Mouse (Mus musculus): ENCODE data around the gene Cpeb3. TPM values are rescaled to one million over a fixed set of nuclear protein-coding genes. Genes with fewer than 3 reads are reported as not detected.

Cpeb3 gene
- polyA plus RNA-seq, 1 experiment, result not detected

GRCm38 (mm10) chr19:37192475-37193058 is 15.8 kb downstream of the Cpeb3 start:
- TF ChIP-seq POLR2A (IDR thresholded peaks at IDR 0.05; ENCODE audit: insufficient read depth, low read depth, low read length) (no peak), CTCF (IDR thresholded peaks at IDR 0.05; ENCODE audit: insufficient read depth, low read depth, low read length) (no peak)
- 58% methylated on average over 5 of the region's 5 CpGs for WGBS
- Histone ChIP-seq H3K27ac (ENCODE audit: insufficient read depth, low read depth, low read length) (no peak overlapping the region), H3K4me1 (ENCODE audit: control insufficient read depth, insufficient read depth, low read length) (no peaks in the 10 kb centered on the region), H3K4me3 (ENCODE audit: insufficient read depth, low read depth, low read length) (no peak overlapping the region)

- no peak overlapping the region for H3K4me3 ChIP-seq (ENCODE audit: insufficient read depth, low read depth, low read length)
- 71% methylated on average over 4 of the region's 4 CpGs for WGBS
- no peaks in the 10 kb centered on the region for H3K4me1 ChIP-seq (ENCODE audit: control insufficient read depth, insufficient read depth, low read length)
- TF ChIP-seq CTCF (IDR thresholded peaks at IDR 0.05; ENCODE audit: insufficient read depth, low read depth, low read length) (no peak), POLR2A (IDR thresholded peaks at IDR 0.05; ENCODE audit: insufficient read depth, low read depth, low read length) (no peak)
- no peak overlapping the region for H3K27ac ChIP-seq (ENCODE audit: insufficient read depth, low read depth, low read length)
Observed at GRCm38 (mm10) chr19:37188366-37188948, 19.9 kb downstream of the Cpeb3 start.

GRCm38 (mm10) chr19:37177819-37178708 is 30.3 kb downstream of the Cpeb3 start:
- Histone ChIP-seq H3K4me3 (ENCODE audit: insufficient read depth, low read depth, low read length) (peak overlapping the region; percentile 25; the same call in 1 of the 2 replicates), H3K27ac (ENCODE audit: insufficient read depth, low read depth, low read length) (peak overlapping the region; percentile 85), H3K4me1 (ENCODE audit: control insufficient read depth, insufficient read depth, low read length) (no peaks in the 10 kb centered on the region)
- TF ChIP-seq CTCF (IDR thresholded peaks at IDR 0.05; ENCODE audit: insufficient read depth, low read depth, low read length) (no peak), POLR2A (IDR thresholded peaks at IDR 0.05; ENCODE audit: insufficient read depth, low read depth, low read length) (peak; percentile 35; the same call in 1 of the 2 replicates)
- 9% methylated on average over 17 of the region's 17 CpGs for WGBS

GRCm38 (mm10) chr19:37176879-37177462 is 31.4 kb downstream of the Cpeb3 start:
- TF ChIP-seq POLR2A (IDR thresholded peaks at IDR 0.05; ENCODE audit: insufficient read depth, low read depth, low read length) (no peak), CTCF (IDR thresholded peaks at IDR 0.05; ENCODE audit: insufficient read depth, low read depth, low read length) (no peak)
- Histone ChIP-seq H3K4me1 (ENCODE audit: control insufficient read depth, insufficient read depth, low read length) (no peaks in the 10 kb centered on the region; the same call in 1 of the 2 replicates), H3K4me3 (ENCODE audit: insufficient read depth, low read depth, low read length) (peak overlapping the region; percentile 43), H3K27ac (ENCODE audit: insufficient read depth, low read depth, low read length) (peak overlapping the region; percentile 95)
- 16% methylated on average over 4 of the region's 4 CpGs for WGBS

- H3K27ac ChIP-seq (ENCODE audit: insufficient read depth, low read depth, low read length), result peak overlapping the region; percentile 98
- 4% methylated on average over 6 of the region's 6 CpGs for WGBS
Observed at GRCm38 (mm10) chr19:37175919-37176318, 32.5 kb downstream of the Cpeb3 start.

GRCm38 (mm10) chr19:37175436-37175805 is 33.0 kb downstream of the Cpeb3 start:
- Histone ChIP-seq H3K4me3 (ENCODE audit: insufficient read depth, low read depth, low read length) (peak overlapping the region; percentile 95), H3K4me1 (ENCODE audit: control insufficient read depth, insufficient read depth, low read length) (no peaks in the 10 kb centered on the region; the same call in 1 of the 2 replicates), H3K27ac (ENCODE audit: insufficient read depth, low read depth, low read length) (peak overlapping the region; percentile 98)
- under 1% methylated on average over 12 of the region's 12 CpGs for WGBS
- TF ChIP-seq CTCF (IDR thresholded peaks at IDR 0.05; ENCODE audit: insufficient read depth, low read depth, low read length), result no peak

More at GRCm38 (mm10) chr19:37175919-37176318, 32.5 kb downstream of the Cpeb3 start:
- no peaks in the 10 kb centered on the region; the same call in 1 of the 2 replicates for H3K4me1 ChIP-seq (ENCODE audit: control insufficient read depth, insufficient read depth, low read length)
- TF ChIP-seq POLR2A (IDR thresholded peaks at IDR 0.05; ENCODE audit: insufficient read depth, low read depth, low read length), result no peak
- no peak for TF ChIP-seq CTCF (IDR thresholded peaks at IDR 0.05; ENCODE audit: insufficient read depth, low read depth, low read length)
- H3K4me3 ChIP-seq (ENCODE audit: insufficient read depth, low read depth, low read length), result peak overlapping the region; percentile 27; the same call in 1 of the 2 replicates

GRCm38 (mm10) chr19:37174716-37175435 is 33.5 kb downstream of the Cpeb3 start:
- H3K27ac ChIP-seq (ENCODE audit: insufficient read depth, low read depth, low read length), result peak overlapping the region; percentile 98
- TF ChIP-seq POLR2A (IDR thresholded peaks at IDR 0.05; ENCODE audit: insufficient read depth, low read depth, low read length) (no peak), CTCF (IDR thresholded peaks at IDR 0.05; ENCODE audit: insufficient read depth, low read depth, low read length) (no peak)
- peak overlapping the region; percentile 95 for H3K4me3 ChIP-seq (ENCODE audit: insufficient read depth, low read depth, low read length)
- H3K4me1 ChIP-seq (ENCODE audit: control insufficient read depth, insufficient read depth, low read length), result no peaks in the 10 kb centered on the region; the same call in 1 of the 2 replicates
- WGBS, result under 1% methylated on average over 36 of the region's 36 CpGs

GRCm38 (mm10) chr19:37174116-37174715 is 34.2 kb downstream of the Cpeb3 start:
- H3K4me1 ChIP-seq (ENCODE audit: control insufficient read depth, insufficient read depth, low read length), result no peaks in the 10 kb centered on the region; the same call in 1 of the 2 replicates
- H3K27ac ChIP-seq (ENCODE audit: insufficient read depth, low read depth, low read length), result peak overlapping the region; percentile 98
- no peak for TF ChIP-seq CTCF (IDR thresholded peaks at IDR 0.05; ENCODE audit: insufficient read depth, low read depth, low read length)
- TF ChIP-seq POLR2A (IDR thresholded peaks at IDR 0.05; ENCODE audit: insufficient read depth, low read depth, low read length), result no peak
- peak overlapping the region; percentile 95 for H3K4me3 ChIP-seq (ENCODE audit: insufficient read depth, low read depth, low read length)
- under 1% methylated on average over 70 of the region's 70 CpGs for WGBS
